Mouse (Mus musculus) brain, embryonic 14.5 days (tissue): ENCODE measurements around the gene Xaf1.

ENCODE experiments used
- CTCF ChIP-seq: fragments of 200-500 bp; IDR thresholded peaks from 2 replicates; pipeline ENCODE4 v1.5.1; 2012; ENCODE audit warnings: inconsistent platforms, mild to moderate bottlenecking, moderate library complexity, borderline replicate concordance; ENCODE audit not compliant: insufficient read depth, insufficient read length; ENCODE audit errors: extremely low read depth
- POLR2A ChIP-seq: fragments of 200-500 bp; IDR thresholded peaks from 2 replicates; pipeline ENCODE4 v1.6.1; 2012; ENCODE audit warnings: mild to moderate bottlenecking, inconsistent platforms, borderline replicate concordance; ENCODE audit not compliant: poor library complexity, insufficient read depth, insufficient read length, severe bottlenecking; ENCODE audit errors: extremely low read depth

DNA sequence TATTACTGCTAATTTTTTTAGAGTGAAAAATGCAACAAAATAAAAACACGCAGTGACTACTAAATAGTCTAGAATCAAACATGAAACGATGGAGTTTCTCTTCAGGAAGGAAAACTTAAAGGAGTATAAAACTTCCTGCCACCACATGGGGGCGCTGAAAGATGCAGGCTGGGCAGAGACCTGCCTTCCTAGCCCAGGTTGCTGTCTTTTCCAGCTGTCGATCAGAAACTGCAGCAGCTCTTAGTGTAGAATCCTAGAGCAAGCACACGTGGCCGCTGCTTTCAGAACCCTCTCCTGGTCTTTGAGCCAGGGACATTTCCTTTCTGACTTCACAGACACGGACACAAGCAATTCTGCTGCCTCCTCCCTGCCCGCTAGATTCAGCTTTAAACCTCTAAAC, 42.5 kb downstream of the Xaf1 start:
- TF ChIP-seq CTCF, result peak; percentile 65
- TF ChIP-seq POLR2A, result no peak
